In genomic region chr8:95138341-95139050, GRCm38 (mm10) we compare ENCODE assay signal across 8 mouse cellular contexts. TPM values are rescaled to one million over a fixed set of nuclear protein-coding genes. Genes with fewer than 3 reads are reported as not detected.
A peak's percentile ranks its signal among the peaks of the same experiment; 100 is the strongest.
DNase-seq lines count a peak whose midpoint lies in the region; ATAC-seq and TF ChIP-seq lines count a peak whose summit lies in the region.

No protein-coding gene starts in this region.

- H3K27me3 ChIP-seq in heart, embryonic 10.5 days (ENCODE audit: insufficient read depth, poor library complexity, severe bottlenecking), result peaks cover 36% of the 10 kb centered on the region
- H3K27me3 ChIP-seq in hindbrain, embryonic 11.5 days (ENCODE audit: control insufficient read depth, insufficient read depth, low read length), result peaks cover 18% of the 10 kb centered on the region
- H3K27me3 ChIP-seq in liver, embryonic 13.5 days, result peaks cover 62% of the 10 kb centered on the region

- DNase-seq in heart, embryonic 10.5 days (ENCODE audit: low spot score), result no peak
- no peak for DNase-seq in heart, postnatal 14 days
- peak; percentile 95 for DNase-seq in brain, embryonic 14.5 days (ENCODE audit: low read depth)
- DNase-seq in hindbrain, embryonic 11.5 days (ENCODE audit: low spot score), result no peak
- no peak for DNase-seq in liver, embryonic 13.5 days
- DNase-seq in urinary bladder, adult 18-20 months (ENCODE audit: low spot score in 2 of 2), result no peak
- DNase-seq in layer of hippocampus, adult 9-10 months (ENCODE audit: low spot score), result no peak
- DNase-seq in gastrocnemius, postnatal 25 days, result no peak

- no peak for ATAC-seq in hindbrain, embryonic 11.5 days (ENCODE audit: low FRiP score)
- 0 out of 2 replicates have a peak, but pooled peaks have one; percentile 6 for ATAC-seq in liver, embryonic 13.5 days (ENCODE audit: low read depth)

- TF ChIP-seq CTCF in brain, embryonic 14.5 days (IDR thresholded peaks at IDR 0.05; ENCODE audit: borderline replicate concordance, extremely low read depth, insufficient read depth, insufficient read length), result no peak

- no peak for TF ChIP-seq POLR2A in brain, embryonic 14.5 days (IDR thresholded peaks at IDR 0.05; ENCODE audit: borderline replicate concordance, extremely low read depth, insufficient read depth, insufficient read length, poor library complexity, severe bottlenecking)

- H3K9me3 ChIP-seq in heart, embryonic 10.5 days, result no peaks in the 10 kb centered on the region
- no peaks in the 10 kb centered on the region for H3K9me3 ChIP-seq in hindbrain, embryonic 11.5 days (ENCODE audit: control insufficient read depth, low read length)
- H3K9me3 ChIP-seq in liver, embryonic 13.5 days (replicated peaks), result no peaks in the 10 kb centered on the region

- 29% methylated on average over 6 of the region's 6 CpGs for WGBS in heart, embryonic 10.5 days
- WGBS in hindbrain, embryonic 11.5 days, result 29% methylated on average over 6 of the region's 6 CpGs
- WGBS in liver, embryonic 13.5 days (ENCODE audit: insufficient replicate concordance), result 25% methylated on average over 6 of the region's 6 CpGs

- peak overlapping the region; percentile 50; the same call in 1 of the 2 replicates for H3K4me2 ChIP-seq in hindbrain, embryonic 11.5 days (replicated peaks; ENCODE audit: low read depth, low read length)
- peak overlapping the region; percentile 50 for H3K4me2 ChIP-seq in liver, embryonic 13.5 days

- H3K27ac ChIP-seq in heart, embryonic 10.5 days, result 0 out of 2 replicates have a peak overlapping the region, but pooled peaks have one; percentile 37
- H3K27ac ChIP-seq in hindbrain, embryonic 11.5 days (ENCODE audit: low read depth, low read length), result no peak overlapping the region
- H3K27ac ChIP-seq in liver, embryonic 13.5 days, result no peak overlapping the region

- H3K4me1 ChIP-seq in heart, embryonic 10.5 days, result peaks cover 59% of the 10 kb centered on the region
- H3K4me1 ChIP-seq in hindbrain, embryonic 11.5 days (replicated peaks; ENCODE audit: control insufficient read depth, insufficient read depth, low read length), result peaks cover 10% of the 10 kb centered on the region
- peaks cover 45% of the 10 kb centered on the region for H3K4me1 ChIP-seq in liver, embryonic 13.5 days (replicated peaks)

- H3K36me3 ChIP-seq in heart, embryonic 10.5 days, result no peaks in the 10 kb centered on the region; the same call in none of the 2 replicates
- H3K36me3 ChIP-seq in hindbrain, embryonic 11.5 days (ENCODE audit: control insufficient read depth, insufficient read depth, low read length), result no peaks in the 10 kb centered on the region
- no peaks in the 10 kb centered on the region for H3K36me3 ChIP-seq in liver, embryonic 13.5 days

- intact Hi-C loops in heart, postnatal 14 days (cut with DNase I), result no loop called here

- H3K9ac ChIP-seq in hindbrain, embryonic 11.5 days (ENCODE audit: low read depth, low read length), result no peak overlapping the region
- 0 out of 2 replicates have a peak overlapping the region, but pooled peaks have one; percentile 5 for H3K9ac ChIP-seq in liver, embryonic 13.5 days

- H3K4me3 ChIP-seq in heart, embryonic 10.5 days, result peak overlapping the region; percentile 58
- no peak overlapping the region for H3K4me3 ChIP-seq in hindbrain, embryonic 11.5 days (ENCODE audit: low read depth, low read length)
- peak overlapping the region; percentile 41 for H3K4me3 ChIP-seq in liver, embryonic 13.5 days (replicated peaks)

RNA-seq across cellular contexts. Expression of gene Katnb1, which starts 57.5 kb away (rescaled TPM):
- 25.8 and 29.8 TPM in 2 replicates for polyA plus RNA-seq in heart, embryonic 10.5 days (2016; fragmentation: Nextera tagmentation; extraction: Ambion mirVana)
- total RNA-seq in heart, postnatal 14 days (2021), result 1 to 10 TPM; 7.8 to 8.1 TPM
- 56.2 and 67.2 TPM in 2 replicates for polyA plus RNA-seq in brain, embryonic 14.5 days (2012; rRNA removed)
- 24.8 and 30.0 TPM in 2 replicates for polyA plus RNA-seq in hindbrain, embryonic 11.5 days (2014; fragmentation: Nextera tagmentation; extraction: Ambion mirVana)
- polyA plus RNA-seq in liver, embryonic 13.5 days (2015; fragmentation: Nextera tagmentation; extraction: Ambion mirVana), result 14.8 and 15.4 TPM in 2 replicates
- total RNA-seq in gastrocnemius, postnatal 25 days (2021), result 1 to 10 TPM; 5.6 to 7.3 TPM
